Mouse (Mus musculus) liver, embryonic 14.5 days (tissue): Measurements from ENCODE around the gene Borcs5. TPM values are rescaled to one million over a fixed set of nuclear protein-coding genes. Genes with fewer than 3 reads are reported as not detected.

Source experiments
- ATAC-seq: fragments of 200-750 bp; cut with Nextera tagmentation; 2 replicates; pipeline ENCODE4 v1.8.0; 2017; ENCODE audit warnings: moderate number of reproducible peaks, mild to moderate bottlenecking, moderate library complexity; ENCODE audit not compliant: insufficient read depth
- DNase-seq, 3 experiments: peaks; one replicate each; pipeline ENCODE4 v3.0.0-alpha.2; 2012 to 2013; ENCODE audit warnings: low read depth in 3 of 3, low spot score in 3 of 3
- H3K27ac ChIP-seq: fragments of 300-500 bp; sonication (generic); 2 replicates; pipeline ENCODE4 v1.5.1; 2014; ENCODE audit warnings: moderate library complexity, mild to moderate bottlenecking, control low read depth, inconsistent platforms
- H3K27me3 ChIP-seq: fragments of 300-500 bp; sonication (generic); 2 replicates; pipeline ENCODE4 v1.6.1; 2014; ENCODE audit warnings: mild to moderate bottlenecking, low read length, moderate library complexity; ENCODE audit not compliant: control insufficient read depth, insufficient read depth
- H3K36me3 ChIP-seq: fragments of 300-500 bp; sonication (generic); replicated peaks from 2 replicates; pipeline ENCODE4 v1.6.1; 2014; ENCODE audit warnings: low read depth; ENCODE audit not compliant: control insufficient read depth, insufficient read depth
- H3K4me1 ChIP-seq, 2 experiments: fragments of 200-500 bp in 1 of 2; fragments of 300-500 bp in 1 of 2; sonication (generic) in 1 of 2; replicated peaks; 2 replicates each; pipeline ENCODE4 v1.6.1; 2012 to 2014; ENCODE audit warnings: antibody characterized with exemption in 1 of 2, inconsistent platforms in 1 of 2, low read length in 1 of 2; ENCODE audit not compliant: control insufficient read depth in 2 of 2, insufficient read depth in 2 of 2
- H3K4me2 ChIP-seq: fragments of 300-500 bp; sonication (generic); 2 replicates; pipeline ENCODE4 v1.6.1; 2014; ENCODE audit warnings: low read depth, mild to moderate bottlenecking, control low read depth, moderate library complexity
- H3K4me3 ChIP-seq, 2 experiments: fragments of 200-500 bp in 1 of 2; fragments of 300-500 bp in 1 of 2; sonication (generic) in 1 of 2; 2 replicates each; pipeline ENCODE4 v1.5.1; 2012 to 2014; ENCODE audit warnings: low read depth in 2 of 2, low read length in 2 of 2, mild to moderate bottlenecking in 2 of 2, control low read depth in 1 of 2, inconsistent platforms in 1 of 2, moderate library complexity in 1 of 2; ENCODE audit not compliant: insufficient read depth in 1 of 2
- H3K9ac ChIP-seq: fragments of 300-500 bp; sonication (generic); replicated peaks from 2 replicates; pipeline ENCODE4 v1.6.1; 2014; ENCODE audit warnings: mild to moderate bottlenecking, control low read depth, moderate library complexity
- H3K9me3 ChIP-seq: fragments of 300-500 bp; sonication (generic); 2 replicates; pipeline ENCODE4 v1.6.1; 2016; ENCODE audit warnings: low read length, mixed read lengths; ENCODE audit not compliant: control insufficient read depth
- CTCF ChIP-seq: IDR thresholded peaks from 2 replicates; pipeline ENCODE4 v1.5.1; 2016; ENCODE audit warnings: antibody characterized with exemption, low read depth, control low read depth
- EP300 ChIP-seq: IDR thresholded peaks from 2 replicates; pipeline ENCODE4 v1.6.1; 2016; ENCODE audit warnings: antibody characterized with exemption, low read depth
- WGBS: fragments of 180-500 bp; shearing (Covaris S2); extraction: QIAGEN DNeasy Blood & Tissue Kit; methylation state at CpG from one replicate; pipeline ENCODE4 v1.1.7; 2014; ENCODE audit not compliant: insufficient replicate concordance; 5-methylcytosine and 5-hydroxymethylcytosine counted together
- polyA plus RNA-seq, 2 experiments: library from polyadenylated mRNA; depleted of rRNA in 1 of 2; stranded (reverse) in 1 of 2; unstranded in 1 of 2; fragments of >200 nt; fragmentation: Nextera tagmentation in 1 of 2; extraction: Ambion mirVana in 1 of 2; gene quantifications; 2 replicates each; pipeline versions ENCODE4 v1.2.1 to v1.2.3; 2012 to 2014

Gene Borcs5
- polyA plus RNA-seq, 2 experiments: 4.7 to 8.0 TPM

GRCm38 (mm10) chr6:134606949-134607746 lies 32.2 kb upstream of the Borcs5 start:
- H3K36me3 ChIP-seq: no peaks in the 10 kb centered on the region
- TF ChIP-seq EP300 (no peak), CTCF (peak; percentile 75)
- ATAC-seq: no peak
- H3K4me2 ChIP-seq: no peak overlapping the region
- peak in 1 of 3 experiments; percentile 19 for DNase-seq
- WGBS: 48% methylated on average over 9 of the region's 9 CpGs
- no peak overlapping the region; the same call in 1 of the 2 replicates for H3K9ac ChIP-seq
- no peak overlapping the region for H3K4me3 ChIP-seq
- H3K4me1 ChIP-seq: no peaks in the 10 kb centered on the region; a peak in 1 of 4 replicates
- no peak overlapping the region for H3K27ac ChIP-seq
- H3K9me3 ChIP-seq: no peaks in the 10 kb centered on the region
- no peaks in the 10 kb centered on the region for H3K27me3 ChIP-seq

- ATAC-seq (no peak), DNase-seq (no peak)
- Histone ChIP-seq H3K27ac (no peak overlapping the region), H3K27me3 (no peaks in the 10 kb centered on the region), H3K4me2 (no peak overlapping the region), H3K4me1 (peaks cover 0 to 8% of the 10 kb centered on the region in 2 experiments; a peak in 3 of 4 replicates), H3K9me3 (no peaks in the 10 kb centered on the region), H3K9ac (no peak overlapping the region), H3K36me3 (no peaks in the 10 kb centered on the region), H3K4me3 (no peak overlapping the region)
- WGBS: 69% methylated on average over 9 of the region's 9 CpGs
- no peak for TF ChIP-seq EP300
- TF ChIP-seq CTCF: no peak
Measured at GRCm38 (mm10) chr6:134610380-134610779, 28.9 kb upstream of the Borcs5 start.

GRCm38 (mm10) chr6:134611896-134612295 lies 27.4 kb upstream of the Borcs5 start:
- H3K4me3 ChIP-seq: no peak overlapping the region
- no peak overlapping the region for H3K4me2 ChIP-seq
- no peaks in the 10 kb centered on the region for H3K27me3 ChIP-seq
- TF ChIP-seq EP300 (no peak), CTCF (no peak)
- H3K4me1 ChIP-seq: peaks cover 0 to 8% of the 10 kb centered on the region in 2 experiments; a peak in 3 of 4 replicates
- ATAC-seq (no peak), DNase-seq (no peak)
- no peak overlapping the region for H3K9ac ChIP-seq
- H3K36me3 ChIP-seq: no peaks in the 10 kb centered on the region
- H3K9me3 ChIP-seq: no peaks in the 10 kb centered on the region
- WGBS: 58% methylated on average over 13 of the region's 13 CpGs
- no peak overlapping the region for H3K27ac ChIP-seq

GRCm38 (mm10) chr6:134614322-134614721 lies 25.0 kb upstream of the Borcs5 start:
- no peaks in the 10 kb centered on the region for H3K36me3 ChIP-seq
- H3K4me3 ChIP-seq: no peak overlapping the region
- no peak for DNase-seq
- TF ChIP-seq EP300 (no peak), CTCF (no peak)
- H3K4me1 ChIP-seq: peaks cover 0 to 8% of the 10 kb centered on the region in 2 experiments; a peak in 3 of 4 replicates
- ATAC-seq: peak; percentile 63
- no peaks in the 10 kb centered on the region for H3K27me3 ChIP-seq
- H3K9me3 ChIP-seq: no peaks in the 10 kb centered on the region
- no peak overlapping the region; the same call in 1 of the 2 replicates for H3K4me2 ChIP-seq
- no peak overlapping the region for H3K27ac ChIP-seq
- no peak overlapping the region for H3K9ac ChIP-seq
- WGBS: 67% methylated on average over 4 of the region's 4 CpGs

GRCm38 (mm10) chr6:134614723-134615648 lies 24.3 kb upstream of the Borcs5 start:
- peak; percentile 82 for ATAC-seq
- Histone ChIP-seq H3K4me2 (peak overlapping the region; percentile 70), H3K27ac (no peak overlapping the region), H3K9me3 (no peaks in the 10 kb centered on the region), H3K27me3 (no peaks in the 10 kb centered on the region), H3K4me1 (peaks cover 0 to 8% of the 10 kb centered on the region in 2 experiments; a peak in 3 of 4 replicates), H3K36me3 (no peaks in the 10 kb centered on the region), H3K9ac (no peak overlapping the region), H3K4me3 (peak overlapping the region in 1 of 2 experiments; percentile 36; a peak in 3 of 4 replicates)
- 11% methylated on average over 16 of the region's 16 CpGs for WGBS
- DNase-seq: peak; percentile 62 to 76 (median 66)
- TF ChIP-seq CTCF: peak; percentile 98
- TF ChIP-seq EP300: no peak
